Mouse (Mus musculus) cortical plate, adult 2 months (tissue): ENCODE data around the gene Tbrg1.

Source experiments
- CTCF ChIP-seq: fragments of 200-500 bp; IDR thresholded peaks from 2 replicates; pipeline ENCODE4 v1.5.1; 2011; ENCODE audit warnings: mild to moderate bottlenecking, control low read depth, low read length; ENCODE audit not compliant: insufficient read depth; ENCODE audit errors: extremely low read depth
- POLR2A ChIP-seq: fragments of 200-500 bp; IDR thresholded peaks from 2 replicates; pipeline ENCODE4 v1.6.1; 2011; ENCODE audit warnings: mild to moderate bottlenecking, low read length, control low read depth; ENCODE audit not compliant: insufficient read depth; ENCODE audit errors: extremely low read depth

DNA sequence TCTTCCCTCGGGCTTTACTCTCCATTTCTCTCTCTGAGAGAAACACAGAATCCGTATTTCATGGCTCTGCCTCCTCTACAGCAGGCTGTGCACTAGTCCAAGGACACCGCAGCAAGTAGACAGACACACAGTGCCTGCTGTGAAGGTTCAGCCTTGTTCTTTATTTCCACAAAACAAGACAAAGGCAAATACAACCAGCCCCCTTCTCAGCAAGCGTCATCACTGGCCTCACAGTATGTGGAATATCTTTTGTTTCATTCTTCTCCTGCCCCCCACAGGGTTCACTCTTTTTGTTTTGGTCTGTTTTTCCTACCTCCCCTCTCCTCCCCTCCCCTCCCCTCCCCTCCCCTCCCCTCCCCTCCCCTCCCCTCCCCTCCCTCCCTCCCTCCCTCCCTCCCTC lies 28.5 kb downstream of the Tbrg1 start:
- TF ChIP-seq POLR2A (no peak), CTCF (no peak)
